Mouse (Mus musculus): Measurements from ENCODE around the gene Afap1l2. TPM values are rescaled to one million over a fixed set of nuclear protein-coding genes. Genes with fewer than 3 reads are reported as not detected.

The Afap1l2 gene
- total RNA-seq, 1 experiment from 2014 or later, result not detected

GRCm38 (mm10) chr19:56984229-56984628, 23.8 kb downstream of the Afap1l2 start:
- no peak for ATAC-seq (replicated peaks; ENCODE audit: insufficient number of reproducible peaks, low FRiP score, low TSS enrichment, poor library complexity, severe bottlenecking)

GRCm38 (mm10) chr19:56983757-56984156, 24.3 kb downstream of the Afap1l2 start:
- ATAC-seq (replicated peaks; ENCODE audit: insufficient number of reproducible peaks, low FRiP score, low TSS enrichment, poor library complexity, severe bottlenecking), result no peak

DNA sequence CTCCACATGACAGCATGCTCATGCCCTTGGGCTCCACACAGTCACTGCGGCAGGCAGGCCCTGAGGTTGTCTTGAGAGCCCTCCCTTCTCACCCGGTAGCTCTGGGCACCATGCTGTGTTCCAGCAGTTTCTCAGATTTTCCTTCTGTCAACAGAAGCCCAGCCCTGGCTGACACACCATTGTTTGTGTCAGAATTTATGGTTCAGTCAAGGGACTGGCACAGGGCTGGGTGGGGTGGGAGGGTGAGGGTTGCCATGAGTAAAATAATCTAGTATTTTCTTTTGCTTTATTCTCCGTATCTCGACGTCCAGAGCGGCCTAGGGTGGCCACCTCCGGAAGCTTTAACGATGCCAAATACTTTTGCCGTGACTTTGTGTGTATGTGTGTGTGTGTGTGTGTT, 26.3 kb downstream of the Afap1l2 start:
- ATAC-seq (replicated peaks; ENCODE audit: insufficient number of reproducible peaks, low FRiP score, low TSS enrichment, poor library complexity, severe bottlenecking), result no peak

DNA sequence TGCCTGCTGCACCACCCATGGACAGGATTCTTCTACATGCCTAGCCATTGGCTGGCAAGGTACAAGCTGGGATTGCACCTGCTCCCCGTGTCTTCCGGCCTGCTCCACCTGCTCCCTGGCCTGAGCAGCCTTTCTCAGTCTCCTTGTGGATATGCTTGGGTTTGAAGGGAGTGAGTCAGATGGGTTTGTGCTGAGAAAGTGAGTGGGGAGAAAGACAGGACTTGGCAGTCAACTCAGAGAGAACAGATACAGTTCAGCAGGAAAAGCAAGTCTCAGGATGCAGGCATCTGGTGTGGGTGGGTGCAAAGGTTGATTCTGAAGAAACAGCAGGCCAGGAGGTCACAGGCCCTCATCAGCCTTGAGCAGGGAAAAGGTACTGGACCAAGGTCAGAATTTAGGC, 27.2 kb downstream of the Afap1l2 start:
- no peak for ATAC-seq (replicated peaks; ENCODE audit: insufficient number of reproducible peaks, low FRiP score, low TSS enrichment, poor library complexity, severe bottlenecking)

DNA sequence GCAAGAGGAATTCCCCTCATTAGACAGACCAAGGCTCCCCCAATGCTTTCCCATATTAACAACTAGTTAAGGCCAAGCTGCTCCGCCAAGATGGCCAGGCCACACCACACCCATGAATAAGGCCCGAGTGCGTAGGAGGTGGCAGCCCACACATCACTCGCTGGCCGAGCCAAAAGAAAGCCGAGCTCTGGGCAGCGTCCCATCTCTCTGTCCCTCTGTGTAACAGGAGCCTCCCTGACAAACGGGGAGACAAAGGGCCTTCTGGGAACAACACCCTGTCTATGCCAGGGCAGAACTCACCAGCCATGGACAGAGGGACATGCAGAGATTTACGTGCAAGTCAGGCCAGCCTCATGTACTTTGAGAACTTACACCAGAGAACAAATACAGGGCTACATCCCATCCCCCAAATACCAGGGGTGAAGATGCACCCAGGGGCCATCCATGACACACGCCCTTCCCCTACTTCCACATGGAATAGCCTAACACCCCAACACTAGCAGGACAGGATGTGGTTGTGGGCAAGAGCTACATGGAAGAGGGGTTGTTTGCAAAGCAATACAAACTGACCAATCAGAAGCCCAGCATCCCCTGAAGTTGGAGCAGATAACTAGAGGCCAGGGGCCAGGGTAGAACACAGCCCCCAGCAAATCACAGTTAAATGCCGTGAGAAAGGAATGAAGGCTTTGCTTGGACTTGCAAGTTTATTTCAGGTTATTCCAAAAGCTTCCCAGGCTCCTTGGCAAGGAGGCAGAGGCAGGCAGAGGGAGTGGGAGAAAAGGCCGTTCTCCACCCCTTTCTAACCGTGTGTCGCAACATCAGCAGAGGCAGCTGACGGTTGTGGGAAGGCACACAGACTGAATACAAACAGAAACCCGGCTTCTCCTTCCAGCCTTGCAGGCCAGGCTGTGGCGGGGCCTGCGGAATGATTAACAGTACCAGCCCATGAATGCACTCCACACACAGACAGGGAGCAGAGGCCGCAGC, 30.8 kb downstream of the Afap1l2 start:
- ATAC-seq (replicated peaks; ENCODE audit: insufficient number of reproducible peaks, low FRiP score, low TSS enrichment, poor library complexity, severe bottlenecking), result no peak

GRCm38 (mm10) chr19:56976515-56976914, 31.5 kb downstream of the Afap1l2 start:
- no peak for ATAC-seq (replicated peaks; ENCODE audit: insufficient number of reproducible peaks, low FRiP score, low TSS enrichment, poor library complexity, severe bottlenecking)

GRCm38 (mm10) chr19:56975502-56975901, 32.5 kb downstream of the Afap1l2 start:
- no peak for ATAC-seq (replicated peaks; ENCODE audit: insufficient number of reproducible peaks, low FRiP score, low TSS enrichment, poor library complexity, severe bottlenecking)

DNA sequence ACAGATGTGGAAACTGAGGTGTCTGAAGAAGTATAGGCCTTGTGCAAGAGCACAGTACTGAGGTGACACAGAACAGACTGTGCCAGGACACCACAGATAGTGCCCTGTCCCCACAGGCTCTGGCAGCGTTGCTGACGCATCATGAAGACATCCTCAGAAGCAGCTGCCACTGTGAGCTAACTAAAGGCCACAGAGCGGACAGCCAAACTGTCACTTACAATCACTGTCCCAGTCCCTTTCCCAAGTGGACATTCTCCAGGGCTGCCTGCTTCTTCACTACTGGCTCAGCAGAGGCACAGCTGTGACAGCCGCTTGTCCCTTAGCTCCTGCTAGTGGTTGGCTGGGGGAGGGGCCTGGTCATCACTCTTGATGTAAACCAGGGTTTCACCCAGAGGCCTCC, 33.9 kb downstream of the Afap1l2 start:
- no peak for ATAC-seq (replicated peaks; ENCODE audit: insufficient number of reproducible peaks, low FRiP score, low TSS enrichment, poor library complexity, severe bottlenecking)

DNA sequence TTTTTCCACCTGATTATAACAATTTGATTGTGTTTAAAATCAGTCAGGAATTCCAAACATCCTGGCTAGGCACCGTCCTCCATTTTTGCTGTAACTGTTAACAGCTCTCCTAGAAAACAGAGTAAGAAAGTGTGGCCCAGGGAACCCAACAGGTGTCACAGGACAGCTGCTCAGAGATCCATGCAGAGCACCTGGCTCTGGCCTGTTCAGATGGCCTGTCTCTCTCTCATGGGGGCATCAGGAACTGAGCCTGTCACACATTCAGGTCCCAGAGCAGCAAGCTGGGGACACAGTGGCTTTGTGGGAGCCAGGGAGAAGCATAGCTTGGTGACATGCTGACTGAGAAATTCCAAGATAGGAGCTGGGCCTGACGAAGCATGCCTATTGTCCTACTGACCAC, 35.3 kb downstream of the Afap1l2 start:
- ATAC-seq (replicated peaks; ENCODE audit: insufficient number of reproducible peaks, low FRiP score, low TSS enrichment, poor library complexity, severe bottlenecking), result no peak

- no peak for ATAC-seq (replicated peaks; ENCODE audit: insufficient number of reproducible peaks, low FRiP score, low TSS enrichment, poor library complexity, severe bottlenecking)
Measured at GRCm38 (mm10) chr19:56971347-56971746, 36.7 kb downstream of the Afap1l2 start.

- no peak for ATAC-seq (replicated peaks; ENCODE audit: insufficient number of reproducible peaks, low FRiP score, low TSS enrichment, poor library complexity, severe bottlenecking)
Measured at GRCm38 (mm10) chr19:56963876-56964275, 44.2 kb downstream of the Afap1l2 start.

GRCm38 (mm10) chr19:56959601-56960000, 48.4 kb downstream of the Afap1l2 start:
- no peak for ATAC-seq (replicated peaks; ENCODE audit: insufficient number of reproducible peaks, low FRiP score, low TSS enrichment, poor library complexity, severe bottlenecking)

- no peak for ATAC-seq (replicated peaks; ENCODE audit: insufficient number of reproducible peaks, low FRiP score, low TSS enrichment, poor library complexity, severe bottlenecking)
Measured at GRCm38 (mm10) chr19:56959057-56959456, 49.0 kb downstream of the Afap1l2 start.

DNA sequence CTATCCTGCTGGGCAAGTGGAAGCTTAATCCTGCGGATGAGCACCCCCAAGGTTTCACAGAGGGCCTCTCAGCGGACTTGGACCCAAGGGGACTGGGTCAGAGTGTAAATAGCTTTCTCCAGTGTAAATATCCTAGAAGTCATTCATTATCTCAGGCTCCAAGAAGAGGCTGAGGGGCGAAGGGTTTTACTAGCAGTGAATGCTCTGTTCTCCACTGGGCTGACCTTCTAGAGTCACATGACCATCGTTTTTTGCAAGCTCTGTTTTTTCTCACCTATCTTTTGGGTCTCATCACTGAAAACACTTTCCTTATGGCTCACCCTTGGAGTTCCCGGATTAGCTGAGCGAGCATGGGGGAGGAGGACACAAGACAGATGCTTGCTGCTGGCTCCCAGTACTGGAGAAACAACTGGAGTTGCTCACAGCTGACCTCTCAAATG, 49.4 kb downstream of the Afap1l2 start:
- no peak for ATAC-seq (replicated peaks; ENCODE audit: insufficient number of reproducible peaks, low FRiP score, low TSS enrichment, poor library complexity, severe bottlenecking)

DNA sequence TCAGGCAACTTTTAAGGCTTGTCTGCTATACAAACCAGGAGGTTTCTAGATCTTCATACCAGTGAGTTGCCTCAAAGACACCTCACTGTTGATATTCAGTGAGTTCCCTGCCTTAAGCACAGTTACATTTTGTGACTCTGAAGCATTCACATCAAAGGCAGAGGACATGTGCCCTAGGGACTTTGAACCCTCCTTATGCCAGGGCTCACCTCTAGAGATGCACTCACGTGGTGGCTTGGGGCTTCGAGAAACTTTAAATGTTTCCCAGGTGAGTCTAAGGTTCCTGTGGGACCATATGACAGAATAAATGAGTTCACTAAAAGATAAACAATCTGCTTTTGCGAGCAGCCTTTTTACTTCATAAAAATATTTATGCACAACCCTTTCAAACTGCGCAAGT, 50.0 kb downstream of the Afap1l2 start:
- no peak for ATAC-seq (replicated peaks; ENCODE audit: insufficient number of reproducible peaks, low FRiP score, low TSS enrichment, poor library complexity, severe bottlenecking)

DNA sequence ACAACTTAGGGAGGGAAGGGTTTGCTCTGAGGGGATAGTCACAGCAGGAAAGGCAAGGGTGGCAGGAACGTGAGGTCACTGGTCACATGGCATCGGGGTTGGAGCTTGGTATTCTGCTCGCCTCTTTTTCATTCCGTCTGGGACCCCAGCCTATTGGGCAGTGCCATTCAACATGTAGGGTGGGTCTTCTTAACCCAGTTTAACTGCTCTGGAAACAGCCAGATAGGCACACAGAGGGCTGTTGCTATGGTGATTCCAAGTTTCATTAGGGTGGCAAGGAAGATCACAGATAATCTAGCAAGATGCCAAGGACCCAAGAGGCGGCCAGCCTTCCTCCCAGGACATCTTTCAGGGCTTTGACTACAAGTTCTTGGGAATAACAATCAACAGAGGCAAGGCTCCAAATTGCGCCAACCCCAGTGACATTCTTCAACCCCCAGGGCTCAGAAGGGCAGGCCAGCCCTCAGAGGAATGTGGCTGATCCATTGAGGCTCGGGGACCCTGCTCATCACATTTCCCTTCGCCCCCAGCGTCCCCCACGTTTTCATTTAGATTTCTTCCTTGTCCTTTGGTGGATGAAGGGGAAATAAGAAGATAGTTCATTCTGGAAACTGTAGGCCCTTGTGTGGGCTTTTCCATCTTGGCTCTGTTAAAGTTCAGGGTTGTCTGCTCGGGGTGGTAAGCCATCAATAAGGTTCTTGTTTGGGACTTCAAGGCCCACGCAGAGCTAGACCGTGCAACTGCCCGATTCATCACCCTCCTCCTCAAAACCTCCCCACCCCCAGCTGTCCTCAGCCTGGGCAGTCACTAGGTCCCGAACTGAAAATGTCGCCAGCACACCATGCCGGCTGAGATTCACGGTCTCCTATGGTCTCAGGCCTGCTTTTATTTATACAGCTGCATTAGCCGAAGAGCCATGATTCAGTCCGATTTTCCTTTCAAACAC, 52.2 kb downstream of the Afap1l2 start:
- ATAC-seq (replicated peaks; ENCODE audit: insufficient number of reproducible peaks, low FRiP score, low TSS enrichment, poor library complexity, severe bottlenecking), result no peak

- no peak for ATAC-seq (replicated peaks; ENCODE audit: insufficient number of reproducible peaks, low FRiP score, low TSS enrichment, poor library complexity, severe bottlenecking)
Measured at GRCm38 (mm10) chr19:56954857-56955256, 53.2 kb downstream of the Afap1l2 start.

- no peak for ATAC-seq (replicated peaks; ENCODE audit: insufficient number of reproducible peaks, low FRiP score, low TSS enrichment, poor library complexity, severe bottlenecking)
Measured at GRCm38 (mm10) chr19:56953856-56954255, 54.2 kb downstream of the Afap1l2 start.

DNA sequence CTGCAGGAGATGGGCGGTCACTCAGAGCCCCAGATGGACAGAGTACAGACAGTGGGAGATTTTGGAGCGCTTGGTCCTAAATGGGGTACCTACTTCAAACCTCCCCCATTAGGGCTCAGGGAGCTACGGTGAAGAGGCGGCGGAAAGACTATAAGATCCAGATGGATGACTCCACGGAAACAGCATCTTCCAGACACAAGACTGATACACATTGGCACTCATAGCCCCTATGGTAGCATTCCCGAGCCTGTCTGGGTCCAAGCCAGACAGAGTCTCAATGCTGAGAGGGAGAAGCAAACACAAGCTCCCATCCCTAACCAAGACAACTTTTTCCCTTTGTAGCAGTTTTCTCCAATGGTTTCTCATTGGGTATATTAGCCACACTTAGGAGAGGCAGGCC, 57.2 kb downstream of the Afap1l2 start:
- no peak for ATAC-seq (replicated peaks; ENCODE audit: insufficient number of reproducible peaks, low FRiP score, low TSS enrichment, poor library complexity, severe bottlenecking)
